Mouse (Mus musculus): ENCODE results near the gene Hoxb13. TPM values are rescaled to one million over a fixed set of nuclear protein-coding genes. Genes with fewer than 3 reads are reported as not detected.

Gene Hoxb13
- total and polyA plus RNA-seq, 2 experiments from 2014 or later = not detected

- Histone ChIP-seq H3K4me1 (ENCODE audit: control insufficient read depth, insufficient read depth) (no peaks in the 10 kb centered on the region), H3K27ac (ENCODE audit: low read depth) (no peak overlapping the region), H3K9me3 (replicated peaks; ENCODE audit: control insufficient read depth, low read length) (peaks cover 6% of the 10 kb centered on the region), H3K27me3 (ENCODE audit: control insufficient read depth, insufficient read depth, low read length) (peaks cover 100% of the 10 kb centered on the region), H3K36me3 (replicated peaks; ENCODE audit: control insufficient read depth, insufficient read depth, low read length) (no peaks in the 10 kb centered on the region), H3K9ac (replicated peaks; ENCODE audit: low read depth, low read length) (no peak overlapping the region), H3K4me2 (ENCODE audit: low read depth, low read length) (no peak overlapping the region), H3K4me3 (ENCODE audit: low read depth, low read length) (no peak overlapping the region)
- ATAC-seq (ENCODE audit: insufficient read depth, low read depth) (no peak), DNase-seq (ENCODE audit: low spot score) (no peak)
- TF ChIP-seq CTCF (IDR thresholded peaks at IDR 0.05; ENCODE audit: low read depth) (no peak), EP300 (IDR thresholded peaks at IDR 0.05; ENCODE audit: low read depth) (no peak)
- under 1% methylated on average over 6 of the region's 6 CpGs for WGBS
These were observed 15.1 kb upstream of the Hoxb13 start for GRCm38 (mm10) chr11:96178911-96179503.

- Histone ChIP-seq H3K4me1 (ENCODE audit: control insufficient read depth, insufficient read depth) (no peaks in the 10 kb centered on the region), H3K9me3 (replicated peaks; ENCODE audit: control insufficient read depth, low read length) (peaks cover 6% of the 10 kb centered on the region), H3K4me2 (ENCODE audit: low read depth, low read length) (no peak overlapping the region), H3K27ac (ENCODE audit: low read depth) (no peak overlapping the region), H3K9ac (replicated peaks; ENCODE audit: low read depth, low read length) (no peak overlapping the region), H3K36me3 (replicated peaks; ENCODE audit: control insufficient read depth, insufficient read depth, low read length) (no peaks in the 10 kb centered on the region), H3K4me3 (ENCODE audit: low read depth, low read length) (no peak overlapping the region), H3K27me3 (ENCODE audit: control insufficient read depth, insufficient read depth, low read length) (peaks cover 99% of the 10 kb centered on the region)
- ATAC-seq (ENCODE audit: insufficient read depth, low read depth) = no peak
- no peak for TF ChIP-seq CTCF (IDR thresholded peaks at IDR 0.05; ENCODE audit: low read depth)
- no peak for TF ChIP-seq EP300 (IDR thresholded peaks at IDR 0.05; ENCODE audit: low read depth)
- no peak for DNase-seq (ENCODE audit: low spot score)
- WGBS = 17% methylated on average over 4 of the region's 4 CpGs
These were observed 13.1 kb upstream of the Hoxb13 start for GRCm38 (mm10) chr11:96181061-96181460.

- no peak overlapping the region for H3K4me3 ChIP-seq (ENCODE audit: low read depth, low read length)
- ATAC-seq (ENCODE audit: insufficient read depth, low read depth) (no peak), DNase-seq (ENCODE audit: low spot score) (no peak)
- peaks cover 6% of the 10 kb centered on the region for H3K9me3 ChIP-seq (replicated peaks; ENCODE audit: control insufficient read depth, low read length)
- H3K27ac ChIP-seq (ENCODE audit: low read depth) = no peak overlapping the region
- H3K36me3 ChIP-seq (replicated peaks; ENCODE audit: control insufficient read depth, insufficient read depth, low read length) = no peaks in the 10 kb centered on the region
- H3K9ac ChIP-seq (replicated peaks; ENCODE audit: low read depth, low read length) = no peak overlapping the region
- TF ChIP-seq CTCF (IDR thresholded peaks at IDR 0.05; ENCODE audit: low read depth) (no peak), EP300 (IDR thresholded peaks at IDR 0.05; ENCODE audit: low read depth) (no peak)
- H3K27me3 ChIP-seq (ENCODE audit: control insufficient read depth, insufficient read depth, low read length) = peaks cover 99% of the 10 kb centered on the region
- no peak overlapping the region for H3K4me2 ChIP-seq (ENCODE audit: low read depth, low read length)
- no peaks in the 10 kb centered on the region for H3K4me1 ChIP-seq (ENCODE audit: control insufficient read depth, insufficient read depth)
These were observed 9.9 kb upstream of the Hoxb13 start for GRCm38 (mm10) chr11:96184233-96184632.

DNA sequence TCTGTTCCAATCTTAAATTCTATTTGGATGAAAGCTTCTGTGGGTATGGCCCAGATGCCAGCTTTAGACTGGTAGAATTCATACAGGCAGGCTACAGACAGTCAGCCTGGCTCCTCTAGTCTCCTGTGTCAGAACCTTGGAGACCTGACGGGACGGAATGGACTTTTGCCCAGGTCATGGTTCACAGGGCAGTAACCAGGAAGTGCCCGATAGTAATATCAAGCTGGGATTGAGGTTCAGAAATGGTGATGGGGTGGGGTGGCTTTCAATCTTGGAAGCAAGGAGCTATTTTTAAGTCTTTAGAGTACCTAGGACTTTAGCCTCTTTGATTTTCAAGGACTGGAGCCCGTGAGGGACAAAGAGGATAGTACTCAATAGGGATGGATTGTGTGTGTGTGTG is 6.8 kb upstream of the Hoxb13 start:
- ATAC-seq (ENCODE audit: insufficient read depth, low read depth) (no peak), DNase-seq (ENCODE audit: low spot score) (no peak)
- Histone ChIP-seq H3K27me3 (ENCODE audit: control insufficient read depth, insufficient read depth, low read length) (peaks cover 98% of the 10 kb centered on the region), H3K9ac (replicated peaks; ENCODE audit: low read depth, low read length) (no peak overlapping the region), H3K9me3 (replicated peaks; ENCODE audit: control insufficient read depth, low read length) (peaks cover 6% of the 10 kb centered on the region), H3K4me1 (ENCODE audit: control insufficient read depth, insufficient read depth) (no peaks in the 10 kb centered on the region), H3K36me3 (replicated peaks; ENCODE audit: control insufficient read depth, insufficient read depth, low read length) (no peaks in the 10 kb centered on the region), H3K27ac (ENCODE audit: low read depth) (no peak overlapping the region), H3K4me2 (ENCODE audit: low read depth, low read length) (no peak overlapping the region), H3K4me3 (ENCODE audit: low read depth, low read length) (no peak overlapping the region)
- TF ChIP-seq CTCF (IDR thresholded peaks at IDR 0.05; ENCODE audit: low read depth) (no peak), EP300 (IDR thresholded peaks at IDR 0.05; ENCODE audit: low read depth) (no peak)
- 20% methylated on average over 4 of the region's 4 CpGs for WGBS

DNA sequence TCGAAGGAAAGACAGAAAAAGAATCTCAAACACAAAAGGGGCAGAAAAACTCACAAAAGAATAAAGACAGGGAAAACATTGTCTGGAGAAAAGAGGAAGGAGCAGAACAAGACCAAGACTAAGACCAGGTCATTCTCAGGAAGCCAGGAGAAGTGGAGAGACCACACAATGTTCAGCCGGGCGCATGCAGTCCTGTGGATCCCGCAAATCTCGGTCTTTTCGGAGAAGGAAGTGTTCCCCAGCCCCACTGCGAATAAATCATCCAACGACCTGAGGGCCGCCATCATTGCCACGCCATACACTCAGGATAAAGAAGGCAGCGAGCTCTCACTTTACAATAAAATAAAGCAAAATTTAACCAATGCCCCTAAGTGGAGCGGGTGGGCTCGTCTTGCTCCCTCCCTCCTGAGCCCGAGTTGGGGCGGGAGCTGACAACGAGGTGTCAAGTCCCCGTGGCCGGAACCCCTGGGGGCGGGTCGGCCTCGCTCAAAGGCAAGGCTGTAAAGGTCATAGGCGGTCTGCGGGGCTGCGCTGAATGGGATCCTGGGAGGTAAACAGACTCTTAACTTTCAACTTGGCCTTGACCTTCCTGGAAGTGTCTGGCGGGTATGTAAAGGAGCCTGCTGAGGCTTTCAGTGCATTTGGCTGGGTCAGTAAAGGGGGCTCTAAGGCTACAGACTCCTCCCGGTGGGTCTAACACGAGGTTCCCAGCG is 4.2 kb upstream of the Hoxb13 start:
- ATAC-seq (ENCODE audit: insufficient read depth, low read depth) (no peak), DNase-seq (ENCODE audit: low spot score) (no peak)
- Histone ChIP-seq H3K9ac (replicated peaks; ENCODE audit: low read depth, low read length) (no peak overlapping the region), H3K27me3 (ENCODE audit: control insufficient read depth, insufficient read depth, low read length) (peaks cover 99% of the 10 kb centered on the region), H3K27ac (ENCODE audit: low read depth) (no peak overlapping the region), H3K36me3 (replicated peaks; ENCODE audit: control insufficient read depth, insufficient read depth, low read length) (no peaks in the 10 kb centered on the region), H3K4me2 (ENCODE audit: low read depth, low read length) (no peak overlapping the region), H3K4me3 (ENCODE audit: low read depth, low read length) (no peak overlapping the region), H3K4me1 (ENCODE audit: control insufficient read depth, insufficient read depth) (no peaks in the 10 kb centered on the region), H3K9me3 (replicated peaks; ENCODE audit: control insufficient read depth, low read length) (no peaks in the 10 kb centered on the region)
- TF ChIP-seq CTCF (IDR thresholded peaks at IDR 0.05; ENCODE audit: low read depth) (no peak), EP300 (IDR thresholded peaks at IDR 0.05; ENCODE audit: low read depth) (no peak)
- WGBS = 3% methylated on average over 28 of the region's 28 CpGs
